Mouse (Mus musculus) midbrain, embryonic 12.5 days (tissue): Measurements from ENCODE around the gene Tuba8. TPM values are rescaled to one million over a fixed set of nuclear protein-coding genes. Genes with fewer than 3 reads are reported as not detected.

Source experiments
- ATAC-seq: fragments of 200-750 bp; cut with Nextera tagmentation; 2 replicates; pipeline ENCODE4 v1.8.0; 2017; ENCODE audit warnings: low read depth, moderate TSS enrichment, moderate library complexity; ENCODE audit not compliant: low FRiP score
- H3K27ac ChIP-seq: fragments of 300-500 bp; sonication (generic); replicated peaks from 2 replicates; pipeline ENCODE4 v1.5.1; 2016; ENCODE audit warnings: mild to moderate bottlenecking
- H3K27me3 ChIP-seq: fragments of 300-500 bp; sonication (generic); 2 replicates; pipeline ENCODE4 v1.6.1; 2016; ENCODE audit warnings: mild to moderate bottlenecking
- H3K36me3 ChIP-seq: fragments of 300-500 bp; sonication (generic); 2 replicates; pipeline ENCODE4 v1.6.1; 2016
- H3K4me1 ChIP-seq: fragments of 300-500 bp; sonication (generic); 2 replicates; pipeline ENCODE4 v1.6.1; 2016
- H3K4me2 ChIP-seq: fragments of 300-500 bp; sonication (generic); replicated peaks from 2 replicates; pipeline ENCODE4 v1.6.1; 2016; ENCODE audit warnings: mild to moderate bottlenecking, moderate library complexity
- H3K4me3 ChIP-seq: fragments of 300-500 bp; sonication (generic); 2 replicates; pipeline ENCODE4 v1.5.1; 2016; ENCODE audit warnings: mild to moderate bottlenecking
- H3K9ac ChIP-seq: fragments of 300-500 bp; sonication (generic); replicated peaks from 2 replicates; pipeline ENCODE4 v1.6.1; 2016; ENCODE audit warnings: mild to moderate bottlenecking, moderate library complexity
- H3K9me3 ChIP-seq: fragments of 300-500 bp; sonication (generic); 2 replicates; pipeline ENCODE4 v1.6.1; 2016; ENCODE audit warnings: mild to moderate bottlenecking
- WGBS: fragments of 180-500 bp; shearing (Covaris S2); methylation state at CpG from one replicate; pipeline ENCODE4 v1.1.7; 2016; 5-methylcytosine and 5-hydroxymethylcytosine counted together
- polyA plus RNA-seq: library from polyadenylated mRNA; unstranded; fragments of >200 nt; fragmentation: Nextera tagmentation; extraction: Ambion mirVana; gene quantifications from 2 replicates; pipeline ENCODE4 v1.2.1, GENCODE M21; 2016

Tuba8 gene
- 0.22 TPM in 1 of 2 replicates, not detected in the other for polyA plus RNA-seq

GRCm38 (mm10) chr6:121210149-121210925 lies at the start of gene Tuba8:
Tuba8 (plus strand) TSS chr6:121210696.
- 5% methylated on average over 30 of the region's 30 CpGs for WGBS
- Histone ChIP-seq H3K9me3 (0 out of 2 replicates have a peak, but pooled peaks cover 2% of the 10 kb centered on the region), H3K9ac (peak within 1 kb of the TSS; percentile 4), H3K36me3 (no peaks in the 10 kb centered on the region), H3K27ac (no peak within 1 kb of the TSS), H3K4me1 (peaks cover 11% of the 10 kb centered on the region), H3K4me2 (peak within 1 kb of the TSS; percentile 60), H3K4me3 (peak within 1 kb of the TSS; percentile 40), H3K27me3 (peaks cover 39% of the 10 kb centered on the region)
- ATAC-seq = peak; percentile 79

GRCm38 (mm10) chr6:121162616-121163015 lies 47.9 kb upstream of the Tuba8 start:
- H3K27ac ChIP-seq = no peak overlapping the region
- peaks cover 10% of the 10 kb centered on the region; the same call in 1 of the 2 replicates for H3K4me1 ChIP-seq
- no peak overlapping the region for H3K4me3 ChIP-seq
- WGBS = 87% methylated on average over 12 of the region's 12 CpGs
- ATAC-seq = no peak
- H3K27me3 ChIP-seq = peaks cover 3% of the 10 kb centered on the region; the same call in 1 of the 2 replicates
- no peak overlapping the region for H3K4me2 ChIP-seq
- H3K9me3 ChIP-seq = no peaks in the 10 kb centered on the region
- no peaks in the 10 kb centered on the region for H3K36me3 ChIP-seq
- H3K9ac ChIP-seq = no peak overlapping the region

- no peaks in the 10 kb centered on the region for H3K9me3 ChIP-seq
- H3K9ac ChIP-seq = no peak overlapping the region
- no peaks in the 10 kb centered on the region for H3K36me3 ChIP-seq
- WGBS = 48% methylated on average over 10 of the region's 10 CpGs
- no peak overlapping the region for H3K27ac ChIP-seq
- no peak overlapping the region for H3K4me3 ChIP-seq
- H3K27me3 ChIP-seq = peaks cover 3% of the 10 kb centered on the region; the same call in 1 of the 2 replicates
- no peak overlapping the region for H3K4me2 ChIP-seq
- ATAC-seq = peak; percentile 38; the same call in 1 of the 2 replicates
- peaks cover 10% of the 10 kb centered on the region; the same call in 1 of the 2 replicates for H3K4me1 ChIP-seq
These were observed 44.4 kb upstream of the Tuba8 start for GRCm38 (mm10) chr6:121166098-121166552.

- Histone ChIP-seq H3K9me3 (no peaks in the 10 kb centered on the region), H3K36me3 (no peaks in the 10 kb centered on the region), H3K4me1 (peaks cover 10% of the 10 kb centered on the region; the same call in 1 of the 2 replicates), H3K27me3 (peaks cover 3% of the 10 kb centered on the region; the same call in 1 of the 2 replicates), H3K4me3 (no peak overlapping the region), H3K4me2 (no peak overlapping the region), H3K9ac (no peak overlapping the region), H3K27ac (no peak overlapping the region)
- no peak for ATAC-seq
- 77% methylated on average over 7 of the region's 7 CpGs for WGBS
These were observed 43.0 kb upstream of the Tuba8 start for GRCm38 (mm10) chr6:121167381-121167975.

GRCm38 (mm10) chr6:121171102-121171501 lies 39.4 kb upstream of the Tuba8 start:
- Histone ChIP-seq H3K4me1 (peaks cover 7% of the 10 kb centered on the region; the same call in 1 of the 2 replicates), H3K4me2 (no peak overlapping the region), H3K9me3 (no peaks in the 10 kb centered on the region), H3K27me3 (0 out of 2 replicates have a peak, but pooled peaks cover 3% of the 10 kb centered on the region), H3K36me3 (no peaks in the 10 kb centered on the region), H3K4me3 (no peak overlapping the region), H3K27ac (no peak overlapping the region), H3K9ac (no peak overlapping the region)
- WGBS = 84% methylated on average over 6 of the region's 6 CpGs
- no peak for ATAC-seq

GRCm38 (mm10) chr6:121173471-121173870 lies 37.0 kb upstream of the Tuba8 start:
- Histone ChIP-seq H3K9me3 (no peaks in the 10 kb centered on the region), H3K4me3 (no peak overlapping the region), H3K27ac (no peak overlapping the region), H3K9ac (no peak overlapping the region), H3K4me2 (no peak overlapping the region), H3K27me3 (0 out of 2 replicates have a peak, but pooled peaks cover 3% of the 10 kb centered on the region), H3K36me3 (no peaks in the 10 kb centered on the region), H3K4me1 (peaks cover 6% of the 10 kb centered on the region; the same call in 1 of the 2 replicates)
- WGBS = 85% methylated on average over 5 of the region's 5 CpGs
- ATAC-seq = no peak

GRCm38 (mm10) chr6:121174761-121175160 lies 35.7 kb upstream of the Tuba8 start:
- no peaks in the 10 kb centered on the region for H3K36me3 ChIP-seq
- H3K9me3 ChIP-seq = no peaks in the 10 kb centered on the region
- H3K9ac ChIP-seq = no peak overlapping the region
- no peak overlapping the region for H3K4me3 ChIP-seq
- 91% methylated on average over 6 of the region's 6 CpGs for WGBS
- H3K27ac ChIP-seq = no peak overlapping the region
- no peak overlapping the region for H3K4me2 ChIP-seq
- H3K27me3 ChIP-seq = 0 out of 2 replicates have a peak, but pooled peaks cover 3% of the 10 kb centered on the region
- no peak for ATAC-seq
- peaks cover 6% of the 10 kb centered on the region; the same call in 1 of the 2 replicates for H3K4me1 ChIP-seq

GRCm38 (mm10) chr6:121176011-121176730 lies 34.3 kb upstream of the Tuba8 start:
- H3K9ac ChIP-seq = no peak overlapping the region
- 47% methylated on average over 14 of the region's 14 CpGs for WGBS
- no peaks in the 10 kb centered on the region for H3K9me3 ChIP-seq
- H3K27me3 ChIP-seq = 0 out of 2 replicates have a peak, but pooled peaks cover 3% of the 10 kb centered on the region
- no peak overlapping the region; the same call in 1 of the 2 replicates for H3K4me2 ChIP-seq
- no peak overlapping the region for H3K4me3 ChIP-seq
- ATAC-seq = no peak
- peak overlapping the region; percentile 20; the same call in 1 of the 2 replicates for H3K27ac ChIP-seq
- no peaks in the 10 kb centered on the region for H3K36me3 ChIP-seq
- H3K4me1 ChIP-seq = peaks cover 6% of the 10 kb centered on the region; the same call in 1 of the 2 replicates

- no peak for ATAC-seq
- Histone ChIP-seq H3K36me3 (no peaks in the 10 kb centered on the region), H3K4me3 (no peak overlapping the region), H3K4me2 (no peak overlapping the region), H3K4me1 (peaks cover 6% of the 10 kb centered on the region; the same call in 1 of the 2 replicates), H3K27ac (no peak overlapping the region), H3K27me3 (0 out of 2 replicates have a peak, but pooled peaks cover 3% of the 10 kb centered on the region), H3K9ac (no peak overlapping the region), H3K9me3 (no peaks in the 10 kb centered on the region)
- WGBS = 77% methylated on average over 4 of the region's 4 CpGs
These were observed 33.8 kb upstream of the Tuba8 start for GRCm38 (mm10) chr6:121176731-121177098.

GRCm38 (mm10) chr6:121177118-121177708 lies 33.3 kb upstream of the Tuba8 start:
- no peaks in the 10 kb centered on the region for H3K36me3 ChIP-seq
- 0 out of 2 replicates have a peak, but pooled peaks cover 3% of the 10 kb centered on the region for H3K27me3 ChIP-seq
- peaks cover 6% of the 10 kb centered on the region; the same call in 1 of the 2 replicates for H3K4me1 ChIP-seq
- 88% methylated on average over 7 of the region's 7 CpGs for WGBS
- no peak overlapping the region for H3K27ac ChIP-seq
- H3K4me3 ChIP-seq = no peak overlapping the region
- H3K9me3 ChIP-seq = no peaks in the 10 kb centered on the region
- H3K4me2 ChIP-seq = no peak overlapping the region
- no peak for ATAC-seq
- H3K9ac ChIP-seq = no peak overlapping the region

- Histone ChIP-seq H3K36me3 (no peaks in the 10 kb centered on the region), H3K27me3 (no peaks in the 10 kb centered on the region)
These were observed 31.7 kb upstream of the Tuba8 start for GRCm38 (mm10) chr6:121178700-121179358.

More at GRCm38 (mm10) chr6:121178700-121179358, 31.7 kb upstream of the Tuba8 start:
- ATAC-seq = no peak
- Histone ChIP-seq H3K4me1 (peaks cover 8% of the 10 kb centered on the region; the same call in 1 of the 2 replicates), H3K27ac (no peak overlapping the region), H3K4me2 (no peak overlapping the region), H3K4me3 (no peak overlapping the region), H3K9ac (no peak overlapping the region), H3K9me3 (no peaks in the 10 kb centered on the region)
- WGBS = 59% methylated on average over 7 of the region's 7 CpGs
